Mouse (Mus musculus) liver, postnatal 0 days (tissue): ENCODE data around the gene Pum3. TPM values are rescaled to one million over a fixed set of nuclear protein-coding genes. Genes with fewer than 3 reads are reported as not detected.

Source experiments
- ATAC-seq: fragments of 200-750 bp; cut with Nextera tagmentation; 2 replicates; pipeline ENCODE4 v1.8.0; 2017; ENCODE audit warnings: mild to moderate bottlenecking, moderate library complexity
- DNase-seq: peaks from one replicate; pipeline ENCODE4 v3.0.0-alpha.2; 2016
- H3K27ac ChIP-seq: fragments of 300-500 bp; sonication (generic); 2 replicates; pipeline ENCODE4 v1.5.1; 2014; ENCODE audit warnings: antibody characterized with exemption, moderate library complexity, mild to moderate bottlenecking, low read depth
- H3K27me3 ChIP-seq: fragments of 300-500 bp; sonication (generic); 2 replicates; pipeline ENCODE4 v1.6.1; 2014; ENCODE audit warnings: low read length, control low read depth, mixed read lengths; ENCODE audit not compliant: insufficient read depth
- H3K36me3 ChIP-seq: fragments of 300-500 bp; sonication (generic); replicated peaks from 2 replicates; pipeline ENCODE4 v1.6.1; 2014; ENCODE audit warnings: mild to moderate bottlenecking, control low read depth, low read length, moderate library complexity, mixed read lengths; ENCODE audit not compliant: insufficient read depth
- H3K4me1 ChIP-seq: fragments of 300-500 bp; sonication (generic); 2 replicates; pipeline ENCODE4 v1.6.1; 2014; ENCODE audit warnings: antibody characterized with exemption, mild to moderate bottlenecking, control low read depth; ENCODE audit not compliant: insufficient read depth
- H3K4me2 ChIP-seq: fragments of 300-500 bp; sonication (generic); 2 replicates; pipeline ENCODE4 v1.6.1; 2014; ENCODE audit warnings: low read depth, mild to moderate bottlenecking, low read length, moderate library complexity, mixed read lengths
- H3K4me3 ChIP-seq: fragments of 300-500 bp; sonication (generic); 2 replicates; pipeline ENCODE4 v1.5.1; 2014; ENCODE audit warnings: low read depth, low read length
- H3K9ac ChIP-seq: fragments of 300-500 bp; sonication (generic); replicated peaks from 2 replicates; pipeline ENCODE4 v1.6.1; 2014; ENCODE audit warnings: mild to moderate bottlenecking, moderate library complexity
- H3K9me3 ChIP-seq: fragments of 300-500 bp; sonication (generic); 2 replicates; pipeline ENCODE4 v1.6.1; 2016; ENCODE audit warnings: mild to moderate bottlenecking, control low read depth, low read length, mixed read lengths
- CTCF ChIP-seq: sonication (generic); IDR thresholded peaks from 2 replicates; pipeline ENCODE4 v1.5.1; 2016; ENCODE audit warnings: antibody characterized with exemption, low read depth
- EP300 ChIP-seq: IDR thresholded peaks from 2 replicates; pipeline ENCODE4 v1.6.1; 2016; ENCODE audit warnings: antibody characterized with exemption, low read depth, mild to moderate bottlenecking
- WGBS: fragments of 180-500 bp; shearing (Covaris S2); extraction: QIAGEN DNeasy Blood & Tissue Kit; methylation state at CpG from one replicate; pipeline ENCODE4 v1.1.7; 2014; ENCODE audit not compliant: insufficient replicate concordance; 5-methylcytosine and 5-hydroxymethylcytosine counted together
- polyA plus RNA-seq: library from polyadenylated mRNA; unstranded; fragments of >200 nt; fragmentation: Nextera tagmentation; extraction: Ambion mirVana; gene quantifications from 2 replicates; pipeline ENCODE4 v1.2.1, GENCODE M21; 2015

Pum3 gene
- polyA plus RNA-seq, 1 experiment from 2014 or later: 37.8 TPM

DNA sequence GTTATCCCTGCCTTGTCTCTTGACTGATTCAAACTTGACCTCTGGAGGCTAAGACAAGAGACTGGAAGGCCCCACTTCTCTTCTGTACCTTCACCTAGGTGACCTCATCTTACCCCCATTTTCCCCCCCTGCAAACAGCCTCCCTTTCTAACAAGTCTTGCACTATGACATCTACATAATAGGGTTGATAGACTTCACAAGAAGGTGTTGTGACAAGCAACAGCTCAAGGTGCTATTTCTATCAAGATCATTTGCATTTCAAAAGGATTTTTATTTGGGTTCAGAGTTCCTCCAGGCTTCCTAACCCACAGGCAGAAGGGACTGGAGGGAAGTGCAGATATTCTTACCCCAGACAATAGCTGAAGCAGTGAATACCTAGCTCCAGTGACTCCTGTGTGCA, 44.3 kb downstream of the Pum3 start:
- H3K36me3 ChIP-seq: peaks cover 27% of the 10 kb centered on the region
- ATAC-seq (no peak), DNase-seq (no peak)
- no peaks in the 10 kb centered on the region for H3K4me1 ChIP-seq
- no peaks in the 10 kb centered on the region for H3K27me3 ChIP-seq
- H3K27ac ChIP-seq: no peak overlapping the region
- H3K9ac ChIP-seq: no peak overlapping the region
- H3K9me3 ChIP-seq: no peaks in the 10 kb centered on the region
- H3K4me2 ChIP-seq: no peak overlapping the region
- H3K4me3 ChIP-seq: no peak overlapping the region
- TF ChIP-seq CTCF: no peak
- TF ChIP-seq EP300: no peak

- Histone ChIP-seq H3K4me1 (no peaks in the 10 kb centered on the region), H3K9me3 (no peaks in the 10 kb centered on the region), H3K4me2 (no peak overlapping the region), H3K36me3 (peaks cover 20% of the 10 kb centered on the region), H3K27me3 (no peaks in the 10 kb centered on the region), H3K27ac (no peak overlapping the region), H3K4me3 (no peak overlapping the region), H3K9ac (no peak overlapping the region)
- no peak for DNase-seq
- WGBS: 82% methylated on average over 5 of the region's 5 CpGs
- ATAC-seq: no peak
- TF ChIP-seq CTCF (no peak), EP300 (no peak)
These were observed 46.4 kb downstream of the Pum3 start for GRCm38 (mm10) chr19:27383266-27383665.

DNA sequence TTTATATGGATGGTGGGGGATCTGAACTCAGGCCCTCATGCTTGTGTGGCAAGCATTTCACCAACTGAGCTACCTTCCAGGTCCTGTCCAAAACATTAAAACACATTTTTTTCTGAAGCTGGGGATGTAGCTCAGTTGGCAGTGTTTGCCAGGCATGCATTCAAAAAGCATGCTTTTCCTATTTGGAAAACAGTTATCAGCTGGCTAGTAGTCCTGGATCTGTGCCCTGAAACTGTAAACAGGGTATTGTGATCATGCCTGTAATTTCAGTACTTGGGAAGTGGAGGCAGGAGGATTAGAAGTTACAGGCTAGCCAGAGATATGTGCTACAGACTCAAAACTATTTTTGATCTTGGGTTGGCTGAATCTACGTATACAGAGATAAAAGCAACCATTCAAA, 47.5 kb downstream of the Pum3 start:
- DNase-seq (no peak), ATAC-seq (no peak)
- WGBS: 61% methylated on average over 1 of the region's 1 CpGs
- H3K4me2 ChIP-seq: no peak overlapping the region
- TF ChIP-seq EP300 (no peak), CTCF (no peak)
- peaks cover 16% of the 10 kb centered on the region for H3K36me3 ChIP-seq
- H3K9ac ChIP-seq: no peak overlapping the region
- H3K4me3 ChIP-seq: no peak overlapping the region
- no peaks in the 10 kb centered on the region for H3K9me3 ChIP-seq
- H3K4me1 ChIP-seq: no peaks in the 10 kb centered on the region
- no peak overlapping the region for H3K27ac ChIP-seq
- H3K27me3 ChIP-seq: no peaks in the 10 kb centered on the region

DNA sequence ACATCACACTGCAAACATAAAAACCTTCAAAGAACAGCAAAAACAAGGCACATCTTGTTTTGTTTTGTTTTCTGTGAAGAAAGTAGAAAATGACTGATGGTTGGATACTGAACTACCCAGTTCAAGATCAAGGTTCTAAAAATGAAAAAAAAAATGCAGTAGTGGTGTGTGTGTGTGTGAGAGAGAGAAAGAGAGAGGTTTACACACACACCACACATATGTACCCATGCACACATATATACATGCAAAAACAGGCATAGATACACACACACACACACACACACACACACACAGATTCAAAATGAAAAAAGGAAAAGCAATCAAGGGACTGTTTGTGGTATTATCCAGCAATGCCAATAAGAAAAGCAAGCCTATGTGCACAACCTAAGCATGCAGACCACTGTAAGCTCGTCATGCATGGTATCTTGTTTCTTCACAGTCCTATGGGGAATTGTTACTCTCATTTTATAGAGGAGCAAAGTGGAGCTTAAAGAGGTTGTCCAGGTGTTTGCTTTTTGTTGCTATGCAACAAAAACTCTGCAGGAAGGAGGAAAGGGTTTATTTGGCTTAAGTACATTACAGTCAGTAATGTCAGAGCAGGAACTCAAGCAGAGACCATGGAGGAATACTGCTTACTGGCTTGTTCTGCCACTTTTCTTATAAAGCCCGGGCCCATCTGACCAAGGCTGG, 49.8 kb downstream of the Pum3 start:
- Histone ChIP-seq H3K9ac (no peak overlapping the region), H3K4me3 (no peak overlapping the region), H3K36me3 (no peaks in the 10 kb centered on the region), H3K27me3 (no peaks in the 10 kb centered on the region), H3K9me3 (no peaks in the 10 kb centered on the region), H3K4me1 (no peaks in the 10 kb centered on the region), H3K27ac (no peak overlapping the region), H3K4me2 (no peak overlapping the region)
- ATAC-seq (no peak), DNase-seq (no peak)
- WGBS: 75% methylated on average over 2 of the region's 2 CpGs
- TF ChIP-seq CTCF: no peak

DNA sequence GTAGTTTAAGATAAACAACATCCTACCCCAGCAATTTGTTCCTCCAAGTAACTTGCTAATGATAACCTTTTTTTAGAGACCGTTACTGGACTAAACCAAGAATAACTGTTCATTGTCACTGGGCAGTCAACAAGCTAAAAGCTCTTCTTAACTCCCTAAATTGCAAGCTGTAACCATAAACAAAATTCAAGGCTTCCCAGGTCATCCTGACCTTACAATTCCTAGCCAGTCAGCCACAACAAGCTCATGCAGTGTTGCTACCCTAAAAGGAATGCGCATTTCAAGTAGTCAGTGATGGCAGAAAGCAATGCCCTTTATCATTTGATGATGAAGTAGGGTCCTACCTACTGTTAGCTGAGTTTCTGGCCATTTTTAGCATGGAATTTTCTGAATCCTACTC, 58.8 kb downstream of the Pum3 start:
- H3K27me3 ChIP-seq: no peaks in the 10 kb centered on the region

DNA sequence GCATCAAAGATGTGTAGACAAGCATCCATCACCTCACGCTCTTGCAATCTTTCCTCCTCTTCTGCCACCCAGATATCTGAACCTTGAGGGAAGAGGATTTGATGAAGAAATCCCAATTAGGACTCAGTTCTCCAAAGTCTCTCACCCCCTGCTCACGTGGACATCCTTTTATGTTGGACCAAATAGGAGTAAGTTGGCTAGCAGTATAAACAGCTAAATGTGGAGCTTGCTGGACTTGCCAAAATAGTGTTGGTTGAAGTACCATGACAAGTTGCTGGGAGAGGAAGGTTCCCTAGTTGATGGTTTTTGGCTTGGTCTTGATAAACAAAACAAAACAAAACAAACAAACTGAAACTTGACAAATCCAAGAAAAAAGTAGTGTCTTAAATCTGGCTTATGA, 59.5 kb downstream of the Pum3 start:
- no peaks in the 10 kb centered on the region for H3K27me3 ChIP-seq
- 68% methylated on average over 2 of the region's 2 CpGs for WGBS
- no peaks in the 10 kb centered on the region for H3K4me1 ChIP-seq
- DNase-seq (no peak), ATAC-seq (no peak)
- no peaks in the 10 kb centered on the region for H3K9me3 ChIP-seq
- TF ChIP-seq CTCF: no peak
- no peak for TF ChIP-seq EP300
- H3K36me3 ChIP-seq: no peaks in the 10 kb centered on the region
- H3K27ac ChIP-seq: no peak overlapping the region
- H3K4me3 ChIP-seq: no peak overlapping the region
- H3K9ac ChIP-seq: no peak overlapping the region
- no peak overlapping the region for H3K4me2 ChIP-seq

More for the DNA sequence above, 58.8 kb downstream of the Pum3 start:
- ATAC-seq (no peak), DNase-seq (no peak)
- Histone ChIP-seq H3K9ac (no peak overlapping the region), H3K9me3 (no peaks in the 10 kb centered on the region), H3K4me2 (no peak overlapping the region), H3K36me3 (no peaks in the 10 kb centered on the region), H3K4me1 (no peaks in the 10 kb centered on the region), H3K27ac (no peak overlapping the region), H3K4me3 (no peak overlapping the region)
- no peak for TF ChIP-seq EP300
- no peak for TF ChIP-seq CTCF
- 76% methylated on average over 2 of the region's 2 CpGs for whole genome bisulfite sequencing
